Comparison of ENCODE assay signal across 18 mouse cellular contexts in genomic region chr4:76672653-76673052, GRCm38 (mm10).
"Had no signal": no experiment of that assay in that cellular context is flagged by ENCODE, and none has a peak within 500 bp of the region (broad histone marks: within the 10 kb centered on the region; RNA-seq: fewer than 3 reads in every experiment).

No protein-coding gene starts in this region.

- H3K9ac ChIP-seq: liver, postnatal 0 days; lung, embryonic 15.5 days; midbrain, embryonic 13.5 days; midbrain, embryonic 15.5 days; neural tube, embryonic 12.5 days; stomach, embryonic 15.5 days had no signal

- H3K4me2 ChIP-seq: lung, embryonic 15.5 days; midbrain, embryonic 11.5 days; midbrain, embryonic 13.5 days; midbrain, embryonic 15.5 days; neural tube, embryonic 12.5 days; stomach, embryonic 15.5 days had no signal

- ATAC-seq: liver, postnatal 0 days; lung, postnatal 0 days; midbrain, embryonic 13.5 days; midbrain, embryonic 15.5 days had no signal

- H3K27ac ChIP-seq: lung, embryonic 15.5 days; macrophage; midbrain, embryonic 13.5 days; midbrain, embryonic 15.5 days; neural tube, embryonic 12.5 days; stomach, embryonic 15.5 days; stomach, postnatal 0 days had no signal

- H3K9me3 ChIP-seq: lung, embryonic 15.5 days; megakaryocyte, embryonic 14.5 days; midbrain, embryonic 13.5 days; midbrain, embryonic 15.5 days; neural tube, embryonic 12.5 days; stomach, embryonic 15.5 days had no signal

- H3K4me1 ChIP-seq: lung, embryonic 15.5 days; megakaryocyte, embryonic 14.5 days; midbrain, embryonic 13.5 days; midbrain, embryonic 15.5 days; neural tube, embryonic 12.5 days; stomach, embryonic 15.5 days had no signal

- DNase-seq: liver, postnatal 0 days; lung, adult 2 months; lung, postnatal 14 days; lung, postnatal 36 days; right cerebral cortex, postnatal 14 days; thymus, adult 2 months; thymus, postnatal 14 days; thymus, postnatal 36 days had no signal

- H3K4me3 ChIP-seq: lung, embryonic 15.5 days; megakaryocyte, embryonic 14.5 days; midbrain, embryonic 13.5 days; midbrain, embryonic 15.5 days; neural tube, embryonic 12.5 days; stomach, embryonic 15.5 days had no signal

- H3K36me3 ChIP-seq: lung, embryonic 15.5 days; midbrain, embryonic 13.5 days; midbrain, embryonic 15.5 days; neural tube, embryonic 12.5 days; stomach, embryonic 15.5 days had no signal

- H3K27me3 ChIP-seq: megakaryocyte, embryonic 14.5 days; midbrain, embryonic 13.5 days; midbrain, embryonic 15.5 days; neural tube, embryonic 12.5 days; stomach, embryonic 15.5 days had no signal
